Mouse (Mus musculus): ENCODE results near the gene Zmynd10. TPM values are rescaled to one million over a fixed set of nuclear protein-coding genes. Genes with fewer than 3 reads are reported as not detected.
"Not testable (repeated sequence)": the region's sequence is repeated elsewhere in the genome, so short reads cannot be mapped to it uniquely, and the experiment has no call there.

Gene Zmynd10
- polyA plus RNA-seq, 1 experiment from 2014 or later: not detected

- peaks cover 63% of the 10 kb centered on the region for H3K4me1 ChIP-seq (replicated peaks)
- H3K9me3 ChIP-seq (replicated peaks): no peaks in the 10 kb centered on the region
- WGBS (ENCODE audit: insufficient replicate concordance): under 1% methylated on average over 46 of the region's 46 CpGs
Observed at GRCm38 (mm10) chr9:107563029-107563581, 16.0 kb downstream of the Zmynd10 start, which contains the start of gene Tusc2. TSS of gene Tusc2 (plus strand) at chr9:107563255.

GRCm38 (mm10) chr9:107565556-107565955 is 18.5 kb downstream of the Zmynd10 start:
- Histone ChIP-seq H3K36me3 (peaks cover 38% of the 10 kb centered on the region), H3K9ac (peak overlapping the region; percentile 32; the same call in 1 of the 2 replicates), H3K4me1 (replicated peaks) (peaks cover 78% of the 10 kb centered on the region), H3K4me3 (replicated peaks) (peak overlapping the region; percentile 15; the same call in 1 of the 2 replicates), H3K27ac (peak overlapping the region; percentile 94), H3K4me2 (peak overlapping the region; percentile 88; the same call in 1 of the 2 replicates)
- not testable (repeated sequence) for H3K9me3 ChIP-seq (replicated peaks); ATAC-seq (ENCODE audit: low read depth); H3K27me3 ChIP-seq; DNase-seq
- 34% methylated on average over 5 of the region's 5 CpGs for WGBS (ENCODE audit: insufficient replicate concordance)

More at GRCm38 (mm10) chr9:107563029-107563581, 16.0 kb downstream of the Zmynd10 start, which contains the start of gene Tusc2:
- ATAC-seq (ENCODE audit: low read depth) (peak; percentile 97), DNase-seq (peak; percentile 91)
- peaks cover 56% of the 10 kb centered on the region for H3K36me3 ChIP-seq
- H3K9ac ChIP-seq: peak within 1 kb of the TSS; percentile 94
- peak within 1 kb of the TSS; percentile 88 for H3K4me2 ChIP-seq
- peak within 1 kb of the TSS; percentile 83 for H3K27ac ChIP-seq
- H3K4me3 ChIP-seq (replicated peaks): peak within 1 kb of the TSS; percentile 90
- H3K27me3 ChIP-seq: no peaks in the 10 kb centered on the region

- Histone ChIP-seq H3K4me2 (peak overlapping the region; percentile 92), H3K9ac (0 out of 2 replicates have a peak overlapping the region, but pooled peaks have one; percentile 7), H3K27me3 (no peaks in the 10 kb centered on the region), H3K4me3 (replicated peaks) (no peak overlapping the region), H3K27ac (peak overlapping the region; percentile 94), H3K4me1 (replicated peaks) (peaks cover 84% of the 10 kb centered on the region), H3K9me3 (replicated peaks) (no peaks in the 10 kb centered on the region), H3K36me3 (peaks cover 35% of the 10 kb centered on the region)
- WGBS (ENCODE audit: insufficient replicate concordance): 51% methylated on average over 15 of the region's 15 CpGs
- no peak for ATAC-seq (ENCODE audit: low read depth)
- DNase-seq: peak; percentile 65
Observed at GRCm38 (mm10) chr9:107566041-107566709, 19.1 kb downstream of the Zmynd10 start.

- ATAC-seq (ENCODE audit: low read depth) (no peak), DNase-seq (no peak)
- Histone ChIP-seq H3K27me3 (no peaks in the 10 kb centered on the region), H3K9me3 (replicated peaks) (no peaks in the 10 kb centered on the region), H3K27ac (peak overlapping the region; percentile 94), H3K4me2 (peak overlapping the region; percentile 92), H3K36me3 (peaks cover 35% of the 10 kb centered on the region), H3K4me3 (replicated peaks) (0 out of 2 replicates have a peak overlapping the region, but pooled peaks have one; percentile 86), H3K4me1 (replicated peaks) (peaks cover 85% of the 10 kb centered on the region), H3K9ac (peak overlapping the region; percentile 92)
- WGBS (ENCODE audit: insufficient replicate concordance): 40% methylated on average over 3 of the region's 3 CpGs
Observed at GRCm38 (mm10) chr9:107566855-107567254, 19.8 kb downstream of the Zmynd10 start.

- WGBS (ENCODE audit: insufficient replicate concordance): 37% methylated on average over 18 of the region's 18 CpGs
- Histone ChIP-seq H3K4me3 (replicated peaks) (peak within 1 kb of the TSS; percentile 86), H3K27ac (peak within 1 kb of the TSS; percentile 94), H3K27me3 (no peaks in the 10 kb centered on the region), H3K9me3 (replicated peaks) (no peaks in the 10 kb centered on the region), H3K4me1 (replicated peaks) (peaks cover 85% of the 10 kb centered on the region), H3K9ac (peak within 1 kb of the TSS; percentile 92), H3K36me3 (peaks cover 40% of the 10 kb centered on the region), H3K4me2 (peak within 1 kb of the TSS; percentile 92)
- no peak for DNase-seq
- no peak for ATAC-seq (ENCODE audit: low read depth)
Observed at GRCm38 (mm10) chr9:107567702-107568319, 20.7 kb downstream of the Zmynd10 start, which contains the start of gene Hyal2. TSS of gene Hyal2 (plus strand) at chr9:107567945.

GRCm38 (mm10) chr9:107568331-107569261 is 21.5 kb downstream of the Zmynd10 start:
- H3K27me3 ChIP-seq: no peaks in the 10 kb centered on the region
- no peaks in the 10 kb centered on the region for H3K9me3 ChIP-seq (replicated peaks)
- ATAC-seq (ENCODE audit: low read depth) (peak; percentile 75), DNase-seq (peak; percentile 84)
- peak overlapping the region; percentile 92 for H3K4me2 ChIP-seq
- peaks cover 47% of the 10 kb centered on the region for H3K36me3 ChIP-seq
- H3K4me3 ChIP-seq (replicated peaks): peak overlapping the region; percentile 86
- peaks cover 90% of the 10 kb centered on the region for H3K4me1 ChIP-seq (replicated peaks)
- under 1% methylated on average over 41 of the region's 41 CpGs for WGBS (ENCODE audit: insufficient replicate concordance)
- H3K9ac ChIP-seq: peak overlapping the region; percentile 92
- peak overlapping the region; percentile 94 for H3K27ac ChIP-seq

GRCm38 (mm10) chr9:107569270-107569669 is 22.2 kb downstream of the Zmynd10 start:
- DNase-seq: no peak
- Histone ChIP-seq H3K4me3 (replicated peaks) (peak overlapping the region; percentile 86), H3K4me2 (peak overlapping the region; percentile 92), H3K4me1 (replicated peaks) (peaks cover 85% of the 10 kb centered on the region), H3K27ac (peak overlapping the region; percentile 94), H3K36me3 (peaks cover 49% of the 10 kb centered on the region), H3K9me3 (replicated peaks) (no peaks in the 10 kb centered on the region), H3K27me3 (no peaks in the 10 kb centered on the region), H3K9ac (peak overlapping the region; percentile 92)
- 0% methylated on average over 23 of the region's 23 CpGs for WGBS (ENCODE audit: insufficient replicate concordance)
- ATAC-seq (ENCODE audit: low read depth): peak; percentile 7

GRCm38 (mm10) chr9:107570016-107570415 is 22.9 kb downstream of the Zmynd10 start:
- ATAC-seq (ENCODE audit: low read depth): no peak

GRCm38 (mm10) chr9:107570845-107571244 is 23.7 kb downstream of the Zmynd10 start:
- ATAC-seq (ENCODE audit: low read depth) (peak; percentile 68), DNase-seq (peak; percentile 70)
- Histone ChIP-seq H3K36me3 (peaks cover 40% of the 10 kb centered on the region), H3K4me3 (replicated peaks) (peak overlapping the region; percentile 86), H3K4me2 (peak overlapping the region; percentile 92), H3K9ac (peak overlapping the region; percentile 92), H3K27ac (peak overlapping the region; percentile 94), H3K9me3 (replicated peaks) (no peaks in the 10 kb centered on the region), H3K27me3 (no peaks in the 10 kb centered on the region), H3K4me1 (replicated peaks) (peaks cover 82% of the 10 kb centered on the region)
- WGBS (ENCODE audit: insufficient replicate concordance): 31% methylated on average over 21 of the region's 21 CpGs

More at GRCm38 (mm10) chr9:107570016-107570415, 22.9 kb downstream of the Zmynd10 start:
- H3K4me1 ChIP-seq (replicated peaks): peaks cover 82% of the 10 kb centered on the region
- peak overlapping the region; percentile 92 for H3K4me2 ChIP-seq
- H3K36me3 ChIP-seq: peaks cover 46% of the 10 kb centered on the region
- peak overlapping the region; percentile 86 for H3K4me3 ChIP-seq (replicated peaks)
- H3K9me3 ChIP-seq (replicated peaks): no peaks in the 10 kb centered on the region
- H3K27me3 ChIP-seq: no peaks in the 10 kb centered on the region
- H3K27ac ChIP-seq: peak overlapping the region; percentile 94
- 65% methylated on average over 13 of the region's 13 CpGs for WGBS (ENCODE audit: insufficient replicate concordance)
- peak overlapping the region; percentile 92 for H3K9ac ChIP-seq
- no peak for DNase-seq

GRCm38 (mm10) chr9:107571534-107572326 is 24.6 kb downstream of the Zmynd10 start:
- DNase-seq: peak; percentile 51
- Histone ChIP-seq H3K9me3 (replicated peaks) (no peaks in the 10 kb centered on the region), H3K27ac (peak overlapping the region; percentile 94), H3K9ac (peak overlapping the region; percentile 92), H3K27me3 (no peaks in the 10 kb centered on the region), H3K4me2 (peak overlapping the region; percentile 92), H3K4me3 (replicated peaks) (peak overlapping the region; percentile 86), H3K4me1 (replicated peaks) (peaks cover 82% of the 10 kb centered on the region), H3K36me3 (peaks cover 40% of the 10 kb centered on the region)
- 78% methylated on average over 22 of the region's 22 CpGs for WGBS (ENCODE audit: insufficient replicate concordance)
- peak; percentile 43 for ATAC-seq (ENCODE audit: low read depth)

Measured in liver, embryonic 13.5 days (tissue).